Mouse (Mus musculus) cortical plate, adult 2 months (tissue): ENCODE measurements around the gene Engase. TPM values are rescaled to one million over a fixed set of nuclear protein-coding genes. Genes with fewer than 3 reads are reported as not detected.

ENCODE experiments used
- H3K27ac ChIP-seq: fragments of 200-500 bp; 2 replicates; pipeline ENCODE4 v1.5.1; 2012; ENCODE audit warnings: low read length, control low read depth, inconsistent platforms; ENCODE audit not compliant: insufficient read depth
- H3K4me1 ChIP-seq: fragments of 200-500 bp; 2 replicates; pipeline ENCODE4 v1.6.1; 2011; ENCODE audit warnings: low read length; ENCODE audit not compliant: control insufficient read depth, insufficient read depth
- H3K4me3 ChIP-seq: fragments of 200-500 bp; 2 replicates; pipeline ENCODE4 v1.5.1; 2011; ENCODE audit warnings: mild to moderate bottlenecking, low read length, control low read depth; ENCODE audit not compliant: insufficient read depth
- CTCF ChIP-seq: fragments of 200-500 bp; IDR thresholded peaks from 2 replicates; pipeline ENCODE4 v1.5.1; 2011; ENCODE audit warnings: mild to moderate bottlenecking, control low read depth, low read length; ENCODE audit not compliant: insufficient read depth; ENCODE audit errors: extremely low read depth
- POLR2A ChIP-seq: fragments of 200-500 bp; IDR thresholded peaks from 2 replicates; pipeline ENCODE4 v1.6.1; 2011; ENCODE audit warnings: mild to moderate bottlenecking, low read length, control low read depth; ENCODE audit not compliant: insufficient read depth; ENCODE audit errors: extremely low read depth
- polyA plus RNA-seq: library from polyadenylated mRNA; depleted of rRNA; stranded (reverse); fragments of >200 nt; gene quantifications from 2 replicates; pipeline ENCODE4 v1.2.3, GENCODE M21; 2012

Gene Engase
- polyA plus RNA-seq, 1 experiment: 10.3 TPM

DNA sequence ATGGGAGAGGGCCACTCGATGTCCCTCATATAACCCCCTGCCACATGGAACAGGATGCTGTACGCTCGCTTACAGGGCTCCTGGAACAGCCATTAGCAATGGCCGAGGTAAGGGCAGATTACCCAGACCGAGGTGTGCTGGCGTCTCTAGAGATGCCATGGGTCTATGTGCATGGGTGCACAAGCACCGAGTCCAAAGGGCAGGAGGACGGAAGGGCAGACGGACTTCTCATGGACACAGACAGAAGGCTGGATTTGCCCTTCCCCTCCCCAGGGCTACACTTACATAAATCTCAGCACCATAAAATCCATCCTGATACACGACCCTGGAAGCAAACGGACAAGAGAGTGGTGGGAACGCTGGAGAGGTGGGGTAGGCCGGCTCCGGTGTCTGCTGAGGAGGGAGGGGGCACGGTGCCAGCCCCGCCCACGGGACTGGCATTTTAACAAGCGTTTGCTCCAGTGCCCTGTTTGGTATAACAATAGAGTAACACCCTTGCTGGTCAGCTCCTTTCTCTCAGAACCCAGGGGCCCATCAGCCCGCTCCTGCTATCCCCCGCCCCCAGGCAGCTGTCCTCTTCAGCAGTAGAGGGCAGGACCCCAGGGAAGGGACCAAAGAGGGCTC, 19.5 kb downstream of the Engase start:
- Histone ChIP-seq H3K4me3 (no peak overlapping the region), H3K27ac (peak overlapping the region; percentile 18; the same call in 1 of the 2 replicates), H3K4me1 (peaks cover 16% of the 10 kb centered on the region)
- TF ChIP-seq POLR2A (no peak), CTCF (no peak)

DNA sequence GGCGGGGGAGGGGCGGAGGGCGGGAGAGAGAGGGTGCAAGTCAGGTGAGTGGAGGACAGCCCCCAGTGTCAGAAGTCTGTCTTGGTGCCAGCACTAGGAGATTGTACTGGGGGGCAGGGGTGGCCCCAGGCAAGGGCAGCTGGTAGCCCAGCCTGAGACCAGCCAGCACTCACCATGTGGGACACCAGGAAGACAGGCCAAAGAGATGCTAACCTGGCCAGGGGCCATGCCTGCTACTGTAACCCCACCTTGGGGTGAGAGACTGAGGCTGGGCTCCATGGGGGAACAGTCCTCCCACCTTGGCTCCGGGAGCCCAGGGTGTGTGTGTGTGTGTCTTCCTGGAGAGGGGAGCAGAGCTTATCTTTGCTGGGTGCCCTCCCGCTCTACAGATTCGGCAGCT, 26.4 kb downstream of the Engase start:
- TF ChIP-seq CTCF: no peak
- no peak for TF ChIP-seq POLR2A
- Histone ChIP-seq H3K27ac (no peak overlapping the region), H3K4me1 (peaks cover 10% of the 10 kb centered on the region)

DNA sequence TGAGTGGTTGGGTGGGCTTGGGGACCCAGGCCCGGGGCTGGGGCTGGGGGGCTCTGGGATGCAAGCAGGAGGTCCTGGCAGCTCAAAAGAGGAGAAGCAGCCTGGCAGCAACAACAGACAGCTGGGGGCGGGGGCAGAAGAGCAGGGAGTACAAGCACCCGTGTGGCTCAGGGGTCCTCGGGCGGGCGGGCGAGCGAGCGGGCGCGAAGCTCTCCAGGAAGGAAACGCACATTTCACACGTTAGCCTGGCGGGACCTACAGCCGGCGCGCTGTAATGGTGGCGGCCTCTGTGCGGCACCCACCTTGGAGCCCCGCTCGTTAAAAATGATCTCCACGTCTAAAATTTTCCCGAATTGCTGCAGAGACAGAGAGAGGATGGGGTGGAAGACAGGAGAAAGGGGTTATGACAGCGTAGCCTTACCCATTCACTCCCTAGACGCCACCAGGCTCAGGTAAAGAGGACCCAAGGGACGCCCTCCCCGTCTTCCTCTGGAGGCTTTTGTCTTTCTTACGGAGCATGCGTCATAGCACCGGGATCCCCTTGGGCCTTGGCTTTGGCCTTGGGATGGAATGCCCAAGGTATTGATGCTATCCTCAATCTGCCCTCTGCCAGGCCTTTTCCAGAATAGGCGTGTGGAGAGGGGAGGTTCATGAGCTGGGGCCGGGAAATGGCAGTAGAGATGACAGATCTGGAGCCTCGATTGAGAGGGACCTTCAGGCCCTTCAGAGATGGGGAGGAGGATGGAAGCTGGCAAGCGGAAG, 27.0 kb downstream of the Engase start:
- Histone ChIP-seq H3K4me1 (peaks cover 10% of the 10 kb centered on the region), H3K4me3 (no peak overlapping the region), H3K27ac (0 out of 2 replicates have a peak overlapping the region, but pooled peaks have one; percentile 38)
- TF ChIP-seq POLR2A (no peak), CTCF (no peak)

More for the DNA sequence above, 26.4 kb downstream of the Engase start:
- H3K4me3 ChIP-seq: no peak overlapping the region

DNA sequence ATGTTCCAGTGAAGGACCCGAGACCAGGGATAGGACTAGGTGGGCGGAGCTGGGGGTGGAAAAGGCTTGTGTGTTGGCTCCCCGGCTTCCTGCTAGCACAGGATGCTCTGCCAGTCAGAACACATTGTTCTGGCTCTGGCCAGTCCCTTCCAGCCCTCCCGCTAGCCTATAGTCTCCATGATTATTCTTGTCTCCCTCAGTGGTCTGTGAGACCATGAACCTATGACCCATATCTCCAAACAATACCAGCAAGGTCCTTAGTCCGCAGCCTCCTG, 27.5 kb downstream of the Engase start:
- Histone ChIP-seq H3K4me3 (no peak overlapping the region), H3K27ac (no peak overlapping the region), H3K4me1 (peaks cover 10% of the 10 kb centered on the region)
- TF ChIP-seq CTCF (no peak), POLR2A (no peak)

DNA sequence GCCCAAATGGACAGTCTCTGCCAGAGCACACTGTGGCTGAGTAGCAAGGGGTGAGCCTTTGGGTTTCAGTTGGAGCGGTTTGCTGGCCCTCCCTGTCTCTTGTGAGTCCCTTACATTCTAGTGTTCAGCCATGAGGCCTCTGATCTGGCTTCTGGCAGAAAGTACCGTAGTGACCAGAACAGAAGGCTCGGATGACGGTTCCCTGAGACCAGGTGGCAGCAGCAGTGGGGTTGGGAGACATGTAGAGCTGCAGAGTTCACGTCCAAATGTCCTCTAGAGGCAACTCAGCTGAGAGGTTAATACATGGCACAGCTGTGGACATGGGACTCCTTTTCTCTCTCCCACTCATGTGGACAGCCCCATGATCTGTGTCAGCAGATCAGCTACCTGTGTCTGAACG, 30.5 kb downstream of the Engase start:
- H3K27ac ChIP-seq: no peak overlapping the region
- H3K4me3 ChIP-seq: no peak overlapping the region
- peaks cover 10% of the 10 kb centered on the region for H3K4me1 ChIP-seq
- TF ChIP-seq POLR2A (no peak), CTCF (no peak)

DNA sequence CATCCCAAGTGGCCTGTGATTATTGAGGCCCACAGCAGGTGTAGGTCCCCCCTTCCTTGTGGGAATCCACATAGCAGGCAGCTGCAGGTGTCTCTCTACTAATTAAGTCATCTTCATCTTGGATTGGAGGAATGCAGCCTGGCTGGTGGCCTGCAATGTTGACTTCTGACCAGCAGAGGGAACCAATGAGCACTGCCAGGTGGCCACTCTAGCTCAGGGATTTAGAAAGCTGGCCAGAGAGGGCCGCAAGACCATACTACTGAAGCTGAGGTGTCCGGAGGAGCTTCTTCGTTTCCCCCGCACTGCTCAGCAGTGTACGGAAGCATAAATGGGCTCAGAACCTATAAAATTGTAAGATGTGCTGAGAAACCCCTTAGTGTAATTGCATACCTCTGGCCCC, 31.3 kb downstream of the Engase start:
- Histone ChIP-seq H3K4me3 (no peak overlapping the region), H3K4me1 (peaks cover 11% of the 10 kb centered on the region), H3K27ac (no peak overlapping the region)
- no peak for TF ChIP-seq POLR2A
- peak; percentile 87 for TF ChIP-seq CTCF

DNA sequence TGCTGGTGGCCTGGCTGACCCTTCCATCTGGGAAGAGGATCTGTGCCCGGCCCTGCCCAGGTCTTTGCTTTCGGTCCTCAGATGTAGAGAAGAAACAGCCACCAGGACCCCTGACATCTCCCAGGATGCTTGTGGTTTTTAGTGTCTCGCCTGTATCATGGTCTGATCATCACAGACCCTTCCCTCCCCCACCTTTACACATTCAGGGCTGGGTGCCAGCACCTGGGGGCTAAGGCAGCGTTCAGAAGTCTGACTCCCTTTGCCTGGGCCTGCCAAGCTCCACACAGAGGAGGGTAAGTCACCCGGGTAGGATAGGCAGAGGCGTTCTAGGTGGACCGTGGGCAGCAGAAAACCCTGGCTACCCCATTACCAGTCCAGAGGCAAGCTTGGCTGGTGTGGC, 31.7 kb downstream of the Engase start:
- peaks cover 11% of the 10 kb centered on the region for H3K4me1 ChIP-seq
- no peak overlapping the region for H3K4me3 ChIP-seq
- no peak for TF ChIP-seq POLR2A
- no peak for TF ChIP-seq CTCF
- no peak overlapping the region for H3K27ac ChIP-seq

DNA sequence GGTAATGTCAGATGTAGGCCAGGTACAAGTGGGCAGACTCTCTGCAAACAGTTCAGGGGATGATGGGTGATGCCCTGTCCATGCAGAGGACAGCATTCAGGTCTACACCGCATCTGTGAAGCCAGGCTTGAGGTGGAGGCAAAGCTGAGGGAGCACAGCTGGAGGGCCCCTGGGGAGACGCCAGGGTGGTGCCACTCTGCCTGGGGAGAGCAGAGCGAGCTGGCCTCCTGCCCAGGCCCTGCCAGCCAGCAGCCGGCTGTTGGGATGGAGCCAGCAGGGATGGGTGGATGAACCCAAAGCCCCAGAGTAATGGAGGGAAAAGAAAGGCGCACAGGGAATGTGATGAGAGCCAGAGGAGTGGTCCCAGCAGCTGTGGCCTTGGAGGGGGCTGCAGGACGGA, 35.2 kb downstream of the Engase start:
- TF ChIP-seq CTCF (no peak), POLR2A (no peak)
- H3K4me1 ChIP-seq: 0 out of 2 replicates have a peak, but pooled peaks cover 6% of the 10 kb centered on the region

DNA sequence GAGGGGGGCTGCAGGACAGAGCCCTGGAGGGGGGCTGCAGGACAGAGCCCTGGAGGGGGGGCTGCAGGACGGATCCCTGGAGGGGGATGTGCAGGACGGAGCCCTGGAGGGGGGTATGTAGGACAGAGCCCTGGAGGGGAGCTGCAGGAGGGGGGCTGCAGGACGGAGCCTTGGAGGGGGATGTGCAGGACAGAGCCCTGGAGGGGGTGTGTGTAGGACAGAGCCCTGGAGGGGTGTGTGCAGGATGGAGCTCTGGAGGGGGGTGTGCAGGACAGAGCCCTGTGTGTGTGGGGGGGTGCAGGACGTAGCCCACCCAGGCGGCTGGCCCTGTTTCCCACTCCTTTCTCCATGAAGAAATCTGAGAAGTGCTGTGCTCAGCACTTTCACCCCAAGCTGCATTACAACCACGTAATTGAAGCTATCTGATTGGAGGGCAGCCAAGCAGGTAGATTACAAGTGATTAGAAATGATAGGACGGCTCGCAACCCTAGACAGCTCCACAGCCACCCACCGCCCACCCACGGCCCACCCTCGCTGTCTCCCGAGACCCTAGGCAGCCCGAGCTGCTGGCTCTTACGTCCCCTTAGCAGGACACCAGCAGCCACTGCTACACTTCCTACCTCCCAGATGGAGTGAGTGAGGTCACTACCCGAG, 35.8 kb downstream of the Engase start:
- no peak for TF ChIP-seq CTCF
- TF ChIP-seq POLR2A: no peak
- H3K27ac ChIP-seq: no peak overlapping the region
- no peak overlapping the region for H3K4me3 ChIP-seq
- H3K4me1 ChIP-seq: 0 out of 2 replicates have a peak, but pooled peaks cover 6% of the 10 kb centered on the region

More for the DNA sequence above, 35.2 kb downstream of the Engase start:
- Histone ChIP-seq H3K4me3 (no peak overlapping the region), H3K27ac (no peak overlapping the region)
